Mouse (Mus musculus) kidney, embryonic 14.5 days (tissue): Measurements from ENCODE around the gene Gm9837. TPM values are rescaled to one million over a fixed set of nuclear protein-coding genes. Genes with fewer than 3 reads are reported as not detected.

Experiments used
- ATAC-seq: fragments of 200-750 bp; cut with Nextera tagmentation; 2 replicates; pipeline ENCODE4 v1.8.0; 2017; ENCODE audit warnings: moderate number of reproducible peaks, mild to moderate bottlenecking, moderate TSS enrichment, moderate library complexity; ENCODE audit not compliant: low FRiP score, low TSS enrichment
- H3K27ac ChIP-seq: fragments of 300-500 bp; sonication (generic); 2 replicates; pipeline ENCODE4 v1.5.1; 2014; ENCODE audit warnings: low read depth, mild to moderate bottlenecking, low read length, moderate library complexity, mixed read lengths
- H3K27me3 ChIP-seq: fragments of 300-500 bp; sonication (generic); 2 replicates; pipeline ENCODE4 v1.6.1; 2014; ENCODE audit warnings: mild to moderate bottlenecking, low read length; ENCODE audit not compliant: control insufficient read depth, insufficient read depth
- H3K36me3 ChIP-seq: fragments of 300-500 bp; sonication (generic); 2 replicates; pipeline ENCODE4 v1.6.1; 2014; ENCODE audit warnings: low read length, mixed read lengths; ENCODE audit not compliant: control insufficient read depth, insufficient read depth
- H3K4me1 ChIP-seq: fragments of 300-500 bp; sonication (generic); 2 replicates; pipeline ENCODE4 v1.6.1; 2014; ENCODE audit warnings: low read length, mixed read lengths; ENCODE audit not compliant: control insufficient read depth, insufficient read depth
- H3K4me2 ChIP-seq: fragments of 300-500 bp; sonication (generic); replicated peaks from 2 replicates; pipeline ENCODE4 v1.6.1; 2014; ENCODE audit warnings: low read depth, mild to moderate bottlenecking, low read length
- H3K4me3 ChIP-seq: fragments of 300-500 bp; sonication (generic); 2 replicates; pipeline ENCODE4 v1.5.1; 2014; ENCODE audit warnings: mild to moderate bottlenecking, low read length
- H3K9ac ChIP-seq: fragments of 300-500 bp; sonication (generic); 2 replicates; pipeline ENCODE4 v1.6.1; 2014; ENCODE audit warnings: low read depth, mild to moderate bottlenecking, low read length, moderate library complexity
- H3K9me3 ChIP-seq: fragments of 300-500 bp; sonication (generic); 2 replicates; pipeline ENCODE4 v1.6.1; 2016; ENCODE audit warnings: low read length; ENCODE audit not compliant: control insufficient read depth
- WGBS: fragments of 180-500 bp; shearing (Covaris S2); extraction: QIAGEN DNeasy Blood & Tissue Kit; methylation state at CpG from one replicate; pipeline ENCODE4 v1.1.7; 2014; 5-methylcytosine and 5-hydroxymethylcytosine counted together
- polyA plus RNA-seq: library from polyadenylated mRNA; unstranded; fragments of >200 nt; fragmentation: Nextera tagmentation; extraction: Ambion mirVana; gene quantifications from 2 replicates; pipeline ENCODE4 v1.2.1, GENCODE M21; 2014

Gene Gm9837
- polyA plus RNA-seq, 1 experiment from 2014 or later: not detected

DNA sequence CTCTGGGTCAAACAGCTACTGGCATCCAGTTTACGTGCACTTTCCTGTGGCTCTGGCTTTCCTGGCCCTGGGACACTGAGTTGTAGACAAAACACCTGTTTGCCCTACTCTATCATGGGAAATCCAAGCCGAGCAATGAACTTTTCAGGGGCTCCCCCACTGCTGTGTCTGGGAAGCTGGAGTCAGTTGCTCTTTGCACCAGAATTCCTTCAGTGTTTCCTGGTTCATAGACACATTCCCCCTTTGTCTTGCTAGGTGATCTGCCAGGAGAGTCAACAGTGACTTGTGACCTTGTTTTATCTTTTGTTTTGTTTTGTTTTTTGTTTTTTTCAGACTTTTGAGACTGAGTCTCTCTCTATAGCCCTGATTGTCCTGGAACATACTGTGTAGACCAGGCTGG lies 18.9 kb downstream of the Gm9837 start:
- H3K4me2 ChIP-seq: no peak overlapping the region
- no peak overlapping the region for H3K4me3 ChIP-seq
- ATAC-seq: no peak
- no peak overlapping the region for H3K27ac ChIP-seq
- no peak overlapping the region for H3K9ac ChIP-seq
- no peaks in the 10 kb centered on the region for H3K27me3 ChIP-seq
- 56% methylated on average over 2 of the region's 2 CpGs for WGBS
- no peaks in the 10 kb centered on the region for H3K4me1 ChIP-seq
- H3K9me3 ChIP-seq: no peaks in the 10 kb centered on the region
- no peaks in the 10 kb centered on the region for H3K36me3 ChIP-seq

DNA sequence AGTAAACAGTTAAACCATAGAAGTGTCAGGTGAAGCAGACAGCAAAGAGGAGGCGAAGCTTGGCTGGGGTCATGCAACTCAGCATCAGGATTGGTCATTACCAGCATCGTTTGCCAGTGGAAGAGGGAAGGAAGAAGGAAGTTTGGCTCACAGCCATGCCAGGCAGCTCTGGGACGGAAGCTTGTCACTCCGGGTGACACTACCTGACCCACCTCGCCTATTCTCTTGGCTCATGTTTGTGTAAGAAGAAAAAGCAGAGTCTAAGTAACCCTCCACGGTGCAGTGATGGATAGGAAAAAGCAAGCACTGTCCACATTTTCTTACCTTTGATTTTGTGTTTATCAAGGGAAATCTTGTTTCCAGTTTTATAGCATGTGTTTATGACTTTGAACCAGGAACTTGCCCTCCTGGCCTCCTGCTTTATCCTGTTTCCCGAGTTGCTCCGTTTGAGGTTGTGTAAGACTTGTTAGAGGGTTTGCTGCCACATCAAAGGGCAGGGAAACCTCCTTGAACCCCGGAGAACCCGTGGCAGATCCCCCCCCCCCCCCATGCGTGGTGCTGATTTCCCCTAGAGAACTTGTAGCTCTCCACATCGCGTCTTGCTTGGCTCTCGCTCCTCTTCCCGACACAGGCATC lies 20.1 kb downstream of the Gm9837 start:
- 32% methylated on average over 15 of the region's 15 CpGs for WGBS

DNA sequence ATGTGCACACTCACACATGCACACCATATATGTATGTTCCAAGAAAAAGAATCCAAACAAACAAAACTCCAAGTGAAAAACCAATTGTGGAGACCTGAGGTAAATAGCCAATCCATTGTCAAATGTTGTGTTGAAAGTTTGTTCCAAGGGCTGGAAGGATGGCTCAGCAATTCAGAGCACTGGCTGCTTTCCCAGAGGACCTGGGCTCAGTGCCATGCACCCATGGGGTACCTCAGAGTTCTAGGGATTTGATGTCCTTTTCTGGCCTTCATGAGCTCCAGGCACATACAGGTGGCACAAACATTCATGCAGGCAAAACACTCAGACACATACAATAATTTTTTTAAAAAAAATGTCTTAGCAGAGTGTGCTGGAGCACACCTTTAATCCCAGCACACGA lies 21.8 kb downstream of the Gm9837 start:
- Histone ChIP-seq H3K9ac (no peak overlapping the region), H3K4me2 (no peak overlapping the region), H3K9me3 (no peaks in the 10 kb centered on the region), H3K27me3 (no peaks in the 10 kb centered on the region), H3K27ac (no peak overlapping the region), H3K4me3 (no peak overlapping the region), H3K36me3 (no peaks in the 10 kb centered on the region), H3K4me1 (no peaks in the 10 kb centered on the region)
- 81% methylated on average over 1 of the region's 1 CpGs for WGBS
- no peak for ATAC-seq

More for the DNA sequence above, 20.1 kb downstream of the Gm9837 start:
- no peaks in the 10 kb centered on the region for H3K27me3 ChIP-seq
- ATAC-seq: no peak
- H3K4me3 ChIP-seq: no peak overlapping the region
- no peaks in the 10 kb centered on the region for H3K36me3 ChIP-seq
- no peak overlapping the region for H3K9ac ChIP-seq
- no peaks in the 10 kb centered on the region for H3K9me3 ChIP-seq
- no peak overlapping the region for H3K27ac ChIP-seq
- H3K4me2 ChIP-seq: no peak overlapping the region
- no peaks in the 10 kb centered on the region for H3K4me1 ChIP-seq

GRCm38 (mm10) chr11:53447996-53448395 lies 22.3 kb downstream of the Gm9837 start:
- no peak for ATAC-seq
- Histone ChIP-seq H3K9ac (no peak overlapping the region), H3K4me3 (no peak overlapping the region), H3K27ac (no peak overlapping the region), H3K9me3 (no peaks in the 10 kb centered on the region), H3K27me3 (no peaks in the 10 kb centered on the region), H3K4me2 (no peak overlapping the region), H3K4me1 (no peaks in the 10 kb centered on the region), H3K36me3 (no peaks in the 10 kb centered on the region)
- WGBS: 88% methylated on average over 8 of the region's 8 CpGs

GRCm38 (mm10) chr11:53446183-53446582 lies 24.1 kb downstream of the Gm9837 start:
- no peaks in the 10 kb centered on the region for H3K4me1 ChIP-seq
- H3K9me3 ChIP-seq: no peaks in the 10 kb centered on the region
- H3K36me3 ChIP-seq: no peaks in the 10 kb centered on the region
- H3K9ac ChIP-seq: no peak overlapping the region
- no peak for ATAC-seq
- 89% methylated on average over 13 of the region's 13 CpGs for WGBS
- H3K4me3 ChIP-seq: no peak overlapping the region
- H3K27me3 ChIP-seq: no peaks in the 10 kb centered on the region
- H3K4me2 ChIP-seq: no peak overlapping the region
- H3K27ac ChIP-seq: no peak overlapping the region

DNA sequence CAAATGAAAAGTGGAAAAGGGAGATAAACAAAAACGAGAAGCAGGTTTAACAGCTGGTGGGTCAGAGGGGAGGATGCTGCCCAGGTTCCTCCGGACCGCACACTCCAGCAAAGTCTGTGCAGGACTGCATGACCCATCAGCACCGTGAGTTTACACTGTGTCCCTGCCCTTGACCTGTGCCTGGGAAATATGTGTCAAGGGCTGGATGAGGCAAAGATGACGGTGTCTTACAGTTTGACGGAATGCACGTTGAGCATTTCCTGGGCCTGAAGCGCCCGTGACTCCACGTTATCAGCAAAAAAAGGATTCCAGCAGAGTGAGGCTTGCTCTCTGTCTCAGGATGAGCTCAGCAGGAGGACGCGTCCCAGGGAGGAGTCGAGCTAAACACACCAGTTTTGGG lies 24.7 kb downstream of the Gm9837 start:
- Histone ChIP-seq H3K36me3 (no peaks in the 10 kb centered on the region), H3K9me3 (no peaks in the 10 kb centered on the region), H3K4me2 (no peak overlapping the region), H3K27ac (no peak overlapping the region), H3K27me3 (no peaks in the 10 kb centered on the region), H3K4me1 (no peaks in the 10 kb centered on the region), H3K9ac (no peak overlapping the region), H3K4me3 (no peak overlapping the region)
- ATAC-seq: no peak
- 77% methylated on average over 13 of the region's 13 CpGs for WGBS

DNA sequence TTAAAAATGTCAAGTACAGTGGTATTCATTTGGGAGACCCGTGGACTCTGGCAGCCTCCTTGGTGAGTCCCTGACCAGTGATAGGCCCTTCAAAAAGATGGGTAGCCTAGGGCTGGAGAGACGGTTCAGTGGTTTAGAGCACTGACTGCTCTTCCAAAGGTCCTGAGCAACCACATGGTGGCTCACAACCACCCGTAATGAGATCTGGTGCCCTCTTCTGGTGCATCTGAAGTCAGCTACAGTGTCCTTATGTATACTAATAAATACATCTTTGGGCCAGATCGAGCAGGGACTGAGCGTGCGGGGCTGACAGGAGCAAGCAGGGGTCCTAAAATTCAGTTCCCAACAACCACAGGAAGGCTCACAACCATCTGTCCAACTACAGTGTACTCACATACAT lies 26.4 kb downstream of the Gm9837 start:
- 38% methylated on average over 6 of the region's 6 CpGs for WGBS
- no peak overlapping the region for H3K27ac ChIP-seq
- no peak overlapping the region for H3K9ac ChIP-seq
- no peak for ATAC-seq
- no peak overlapping the region for H3K4me2 ChIP-seq
- no peaks in the 10 kb centered on the region for H3K9me3 ChIP-seq
- no peaks in the 10 kb centered on the region for H3K36me3 ChIP-seq
- no peaks in the 10 kb centered on the region for H3K4me1 ChIP-seq
- no peak overlapping the region for H3K4me3 ChIP-seq
- H3K27me3 ChIP-seq: no peaks in the 10 kb centered on the region

DNA sequence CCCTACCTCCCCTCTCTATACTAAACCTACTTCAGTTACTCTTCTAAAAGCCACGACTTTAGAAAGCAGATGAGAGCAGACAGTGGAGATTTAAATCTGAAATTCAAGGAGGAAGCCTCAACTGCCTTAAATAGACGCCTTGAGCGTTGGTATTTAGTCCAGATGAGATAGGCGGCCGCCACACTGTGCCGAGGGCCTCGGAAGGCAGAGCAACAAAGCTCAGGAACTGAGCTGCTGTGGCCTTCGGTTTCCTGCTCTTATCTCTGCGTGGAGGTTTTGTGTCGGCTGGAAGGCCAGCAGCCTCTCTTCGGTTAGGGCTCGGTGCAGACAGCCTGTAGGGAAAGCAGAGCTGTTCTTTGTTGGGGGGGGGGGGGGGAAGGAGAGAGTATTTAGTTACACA lies 28.4 kb downstream of the Gm9837 start:
- H3K36me3 ChIP-seq: no peaks in the 10 kb centered on the region
- H3K27ac ChIP-seq: no peak overlapping the region
- no peak overlapping the region for H3K4me2 ChIP-seq
- no peaks in the 10 kb centered on the region for H3K27me3 ChIP-seq
- no peak for ATAC-seq
- no peaks in the 10 kb centered on the region for H3K4me1 ChIP-seq
- WGBS: 37% methylated on average over 12 of the region's 12 CpGs
- no peak overlapping the region for H3K4me3 ChIP-seq
- no peaks in the 10 kb centered on the region for H3K9me3 ChIP-seq
- no peak overlapping the region for H3K9ac ChIP-seq

GRCm38 (mm10) chr11:53436338-53436737 lies 33.9 kb downstream of the Gm9837 start:
- peaks cover 4% of the 10 kb centered on the region; the same call in 1 of the 2 replicates for H3K4me1 ChIP-seq
- no peak overlapping the region for H3K4me2 ChIP-seq
- no peak overlapping the region for H3K27ac ChIP-seq
- no peaks in the 10 kb centered on the region for H3K9me3 ChIP-seq
- no peaks in the 10 kb centered on the region for H3K36me3 ChIP-seq
- 89% methylated on average over 6 of the region's 6 CpGs for WGBS
- no peaks in the 10 kb centered on the region for H3K27me3 ChIP-seq
- H3K4me3 ChIP-seq: no peak overlapping the region
- no peak overlapping the region for H3K9ac ChIP-seq
- ATAC-seq: no peak
